Mouse (Mus musculus): ENCODE measurements at regions not wholly inside any gene's neighbourhood (a gene's known extent, or its start where the extent isn't known, plus 50 kb on each side); places are given as distances from the start of the nearest gene placed in this dataset.

DNA sequence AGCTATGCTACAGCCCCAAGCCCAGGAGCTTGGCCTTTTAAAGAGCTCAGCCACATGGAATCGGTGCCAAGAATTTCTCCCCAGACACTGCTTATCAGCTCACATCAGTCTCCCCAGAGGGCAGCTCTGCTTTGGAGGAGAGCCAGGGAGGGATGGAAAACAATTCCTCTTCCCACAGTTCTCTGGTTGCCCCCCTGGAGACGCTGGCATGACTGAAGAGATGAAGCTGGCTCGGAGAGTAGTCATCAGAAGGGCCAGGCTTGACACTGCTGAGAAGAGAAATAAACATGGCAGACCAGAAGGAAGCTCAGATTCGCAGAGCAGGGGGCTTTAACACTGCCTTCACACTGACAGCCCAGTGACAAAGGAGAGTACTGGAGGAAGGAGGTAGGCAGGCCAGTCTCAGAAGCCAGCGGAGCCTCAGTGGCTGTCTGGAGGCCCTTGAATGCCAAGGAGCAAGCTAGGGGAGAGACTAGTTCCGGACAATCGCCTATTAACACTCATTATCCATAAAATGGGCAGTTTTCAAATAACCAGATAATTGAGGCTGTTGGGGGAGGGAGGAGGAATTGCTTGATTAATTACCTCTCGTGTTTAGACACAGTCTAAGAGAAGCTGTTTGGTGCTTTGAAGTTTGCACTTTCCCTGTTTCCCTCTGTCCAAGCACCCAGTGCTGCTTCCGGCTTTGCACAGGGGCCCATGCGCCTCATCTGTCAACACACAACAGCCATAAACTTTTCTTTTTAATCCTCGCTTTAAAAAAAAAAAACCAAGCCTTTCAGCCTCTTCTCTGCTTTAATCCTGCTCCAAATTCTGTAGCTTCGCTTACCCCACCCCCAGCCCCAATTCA is 148.3 kb downstream of the Ddx1 start:
- ATAC-seq (replicated peaks; ENCODE audit: poor library complexity): no peak

DNA sequence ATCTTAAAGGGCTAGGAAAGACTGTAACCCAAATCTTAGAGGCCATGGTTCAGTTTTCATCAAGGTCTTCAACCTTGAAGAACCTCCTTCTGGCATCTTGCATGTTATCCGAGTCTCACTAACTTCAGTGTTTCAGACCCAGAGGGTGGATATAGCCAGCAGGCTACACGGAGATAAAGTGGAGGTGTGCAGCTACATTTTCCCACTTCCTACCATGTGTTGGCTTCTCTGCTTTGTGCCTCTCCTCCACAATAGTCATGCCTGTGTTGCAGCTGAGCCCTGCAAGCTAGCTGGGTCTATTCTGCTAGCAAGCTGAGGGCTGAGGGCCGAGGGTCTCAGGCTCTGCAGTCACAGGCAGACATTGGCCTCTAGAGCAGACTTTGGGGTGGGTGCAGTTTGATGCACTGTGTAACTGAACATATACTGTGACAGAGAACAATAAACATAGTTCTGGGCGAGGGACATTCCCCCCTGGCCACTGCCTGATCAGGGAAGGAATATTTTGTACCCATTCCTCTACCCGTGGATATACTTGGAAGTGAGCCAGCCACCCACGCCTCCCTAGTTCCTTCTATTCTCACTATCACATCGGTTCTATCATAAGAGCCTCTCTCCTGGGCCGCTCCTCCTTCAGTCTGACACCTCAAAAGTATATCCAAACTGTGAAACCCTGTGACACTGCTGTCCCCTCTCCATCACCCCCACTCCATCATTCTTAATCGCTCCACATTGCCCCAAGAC is 152.6 kb upstream of the Mycn start:
- ATAC-seq (replicated peaks; ENCODE audit: poor library complexity): no peak

DNA sequence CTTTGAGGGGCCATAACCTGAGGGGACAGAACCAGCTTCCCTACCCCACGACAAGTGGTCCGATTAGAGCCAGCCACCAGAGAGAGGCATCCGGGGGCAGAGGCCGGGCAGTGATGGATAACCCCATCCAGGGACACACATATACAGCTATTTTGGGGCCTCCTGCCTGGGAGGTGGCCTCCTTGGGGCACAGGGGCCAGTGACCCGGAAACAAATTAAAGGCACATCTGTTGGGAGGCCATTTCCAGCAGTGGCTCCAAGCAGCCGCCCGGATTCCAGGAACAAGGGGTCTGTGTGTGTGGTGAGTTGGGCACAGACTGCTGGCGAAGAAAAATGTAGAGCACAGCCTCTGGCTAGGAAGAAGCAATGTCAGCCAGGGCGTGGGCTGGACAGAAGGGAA is 144.2 kb upstream of the Mycn start:
- ATAC-seq (replicated peaks; ENCODE audit: poor library complexity): no peak

DNA sequence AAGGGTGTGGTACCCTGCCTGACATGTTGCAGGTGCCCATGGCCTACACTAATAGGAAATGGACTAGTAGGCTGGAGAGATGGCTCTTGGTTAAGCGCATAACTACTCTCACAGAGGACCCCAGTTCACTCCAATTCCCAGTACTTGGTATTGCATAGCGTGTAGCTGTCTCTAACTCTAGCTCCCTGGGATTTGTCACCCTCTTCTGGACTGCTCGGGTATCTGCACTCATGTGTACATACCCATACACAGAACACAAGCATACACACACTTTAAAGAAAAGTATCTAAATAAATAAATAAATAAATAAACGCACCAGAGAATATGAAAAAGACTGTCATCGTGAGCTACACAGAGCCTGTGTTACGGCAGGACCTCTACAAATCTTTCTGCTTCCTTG is 143.8 kb upstream of the Mycn start:
- ATAC-seq (replicated peaks; ENCODE audit: poor library complexity): no peak

DNA sequence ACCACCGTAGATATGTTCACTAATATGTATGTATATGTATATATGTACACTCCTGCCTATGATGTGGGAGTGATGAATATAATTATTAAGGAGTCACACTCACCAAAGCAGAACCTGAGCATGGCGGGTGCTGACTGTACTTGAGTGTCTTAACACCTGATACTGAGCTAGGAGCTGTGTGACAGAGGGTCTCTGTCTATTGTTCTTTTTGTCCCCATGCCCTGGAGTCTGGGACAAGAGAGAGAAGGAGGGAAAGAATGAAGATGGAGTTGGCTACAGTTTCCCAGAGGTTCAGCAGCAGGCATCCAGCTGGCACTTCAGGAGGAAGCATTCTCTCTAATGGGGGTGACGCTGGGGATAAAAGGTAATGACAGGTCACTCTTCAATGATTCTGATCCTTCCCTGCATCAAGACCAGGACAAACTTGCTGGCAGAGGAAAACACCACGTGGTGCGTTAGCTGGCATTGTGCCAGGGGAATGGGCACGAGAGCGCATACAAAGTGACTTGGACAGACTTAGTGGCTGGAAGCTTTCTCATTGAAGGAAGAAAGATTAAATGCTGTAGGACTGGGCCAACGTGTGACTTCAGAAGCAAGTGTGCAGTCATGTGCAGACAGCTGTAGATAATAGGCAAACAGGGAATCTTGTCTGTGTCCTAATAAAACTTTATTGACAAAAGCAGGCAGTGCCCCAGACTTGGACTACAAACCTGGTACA is 141.8 kb upstream of the Mycn start:
- no peak for ATAC-seq (replicated peaks; ENCODE audit: poor library complexity)

DNA sequence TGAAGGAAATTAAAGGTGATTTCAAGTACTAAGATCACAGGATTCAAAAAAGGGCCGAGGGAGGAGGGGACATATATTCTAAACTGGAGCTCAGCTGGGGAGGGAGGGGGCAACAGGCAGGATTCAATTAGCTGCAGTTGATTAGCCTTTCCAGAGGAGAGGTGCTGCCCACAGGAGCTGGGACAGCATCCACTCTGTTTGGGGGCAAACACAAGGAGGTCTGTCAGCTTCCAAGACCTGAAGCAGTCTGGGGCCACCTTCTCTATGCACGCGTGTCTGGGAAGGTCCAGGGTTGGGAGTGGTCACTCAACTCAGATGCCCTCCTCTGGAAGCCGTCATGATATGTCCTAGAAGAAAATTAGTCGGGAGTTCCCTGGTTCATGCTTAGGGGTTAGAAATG is 139.1 kb upstream of the Mycn start:
- no peak for ATAC-seq (replicated peaks; ENCODE audit: poor library complexity)

DNA sequence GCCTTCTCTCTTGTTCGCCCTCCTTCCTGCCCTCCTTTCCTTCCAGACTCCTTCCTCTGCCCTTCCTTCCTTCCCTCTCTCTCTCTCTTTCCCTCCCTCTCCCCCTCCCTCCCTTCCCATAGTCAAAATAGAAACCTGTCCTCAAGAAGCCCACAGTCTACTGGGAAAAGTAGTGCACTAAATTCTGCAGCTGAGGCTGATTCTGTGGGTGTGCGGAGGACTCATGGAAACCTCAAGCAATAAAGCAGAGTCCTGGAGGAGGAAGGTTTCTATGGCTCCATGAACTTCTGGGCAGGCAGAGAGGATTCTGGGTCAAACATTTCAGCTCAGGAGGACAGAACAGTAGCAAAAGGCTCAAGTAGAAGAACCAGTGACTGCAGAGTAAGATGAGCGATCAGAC is 138.1 kb upstream of the Mycn start:
- no peak for ATAC-seq (replicated peaks; ENCODE audit: poor library complexity)

DNA sequence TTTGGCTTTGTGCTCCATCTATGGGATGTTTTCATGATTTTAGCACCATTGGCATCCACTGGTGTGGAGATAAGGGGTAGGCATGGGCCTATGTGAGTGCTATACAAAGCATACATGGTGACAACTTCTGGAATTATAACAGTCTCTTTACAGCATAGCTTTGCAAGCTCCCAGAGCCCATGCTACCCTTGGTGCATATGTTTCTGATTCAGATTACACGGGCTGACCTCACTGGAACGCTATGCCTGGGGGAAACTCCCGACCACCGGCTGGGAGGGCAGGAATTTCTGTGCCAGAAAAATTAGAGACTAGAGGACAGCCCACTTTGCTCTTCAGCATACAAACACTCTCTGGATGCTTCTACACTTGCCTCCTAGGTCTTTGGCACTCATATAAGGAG is 136.0 kb upstream of the Mycn start:
- ATAC-seq (replicated peaks; ENCODE audit: poor library complexity): no peak

DNA sequence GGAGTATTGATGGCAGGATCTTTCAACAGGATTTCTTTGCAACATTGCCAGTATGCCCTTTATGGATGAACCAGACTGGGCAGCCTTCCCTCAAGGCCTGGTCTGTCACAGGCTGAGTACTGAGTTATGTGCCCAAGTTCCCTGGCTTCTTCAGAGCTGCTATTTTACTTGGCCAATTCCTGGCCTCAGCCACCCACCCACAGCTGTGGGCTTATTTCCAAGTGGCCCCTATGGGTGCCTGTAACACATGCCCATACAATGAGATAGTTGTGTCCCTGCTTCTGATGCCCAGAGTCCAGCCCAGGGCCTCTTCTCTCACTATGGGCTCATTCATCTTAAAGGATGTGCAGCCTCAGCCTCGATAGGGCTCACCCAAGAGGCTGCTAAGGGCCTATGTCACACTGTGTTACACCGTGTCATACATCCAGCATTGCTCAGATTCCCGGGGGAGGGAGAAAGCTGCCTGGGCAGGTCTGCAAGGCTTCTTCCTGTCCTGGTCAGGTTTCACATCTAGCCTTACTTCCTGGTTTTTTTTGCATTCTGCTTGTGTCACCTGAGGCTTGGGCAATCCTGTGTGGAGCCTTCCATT is 135.1 kb upstream of the Mycn start:
- ATAC-seq (replicated peaks; ENCODE audit: poor library complexity): no peak

DNA sequence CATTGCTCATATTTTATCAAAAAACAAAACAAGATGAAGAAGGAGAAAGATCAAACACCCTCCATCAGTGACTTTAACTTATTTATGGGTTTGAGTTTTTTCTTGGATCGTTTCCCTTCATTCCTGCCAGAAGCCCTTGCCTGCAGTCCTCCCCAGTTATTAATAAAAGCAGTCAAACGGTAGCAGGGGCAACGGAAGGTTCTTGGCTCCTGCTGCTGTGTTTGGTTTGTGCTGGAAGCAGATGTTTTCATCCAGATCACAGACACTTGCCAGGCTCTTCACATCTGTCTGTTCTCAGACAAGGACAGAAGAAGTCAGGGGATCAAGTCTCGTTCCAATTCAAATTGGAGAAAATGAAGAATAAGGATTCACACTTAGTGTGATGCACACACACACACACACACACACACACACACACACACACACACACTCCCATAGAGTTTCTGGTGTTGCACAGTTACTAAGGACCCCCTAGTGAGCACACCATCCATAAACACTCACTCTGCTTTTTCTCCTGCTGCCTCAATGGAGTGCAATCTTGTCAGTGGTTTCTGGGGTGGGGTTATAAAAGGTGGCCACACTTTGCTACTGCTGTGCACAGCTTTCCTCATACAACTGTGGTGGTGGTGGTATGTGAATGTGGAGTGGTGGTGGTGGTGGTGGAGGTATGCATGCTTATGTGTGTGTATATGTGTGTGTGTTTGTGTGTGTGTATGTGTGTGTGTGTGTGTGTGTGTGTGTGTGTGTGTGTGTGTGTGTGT is 131.6 kb upstream of the Mycn start:
- no peak for ATAC-seq (replicated peaks; ENCODE audit: poor library complexity)

DNA sequence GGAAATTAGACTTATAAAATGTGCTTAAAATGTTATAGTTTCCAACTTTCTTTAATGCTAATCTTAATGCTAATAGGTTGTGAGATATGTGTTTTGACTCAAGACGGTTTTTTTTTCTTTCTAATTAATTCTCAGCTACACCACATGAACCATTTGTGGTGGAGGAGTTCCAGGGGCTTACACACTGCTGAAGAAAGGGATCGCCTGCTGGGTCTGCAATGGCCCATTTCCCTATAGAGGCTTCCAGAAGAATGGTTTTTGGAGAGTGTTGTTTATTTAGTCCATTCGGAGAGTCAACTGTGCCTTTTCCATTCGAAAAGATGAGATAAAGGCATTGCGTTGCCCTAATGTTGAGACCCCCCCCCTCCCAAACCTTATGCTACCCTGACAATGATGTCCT is 125.6 kb upstream of the Mycn start:
- no peak for ATAC-seq (replicated peaks; ENCODE audit: poor library complexity)

DNA sequence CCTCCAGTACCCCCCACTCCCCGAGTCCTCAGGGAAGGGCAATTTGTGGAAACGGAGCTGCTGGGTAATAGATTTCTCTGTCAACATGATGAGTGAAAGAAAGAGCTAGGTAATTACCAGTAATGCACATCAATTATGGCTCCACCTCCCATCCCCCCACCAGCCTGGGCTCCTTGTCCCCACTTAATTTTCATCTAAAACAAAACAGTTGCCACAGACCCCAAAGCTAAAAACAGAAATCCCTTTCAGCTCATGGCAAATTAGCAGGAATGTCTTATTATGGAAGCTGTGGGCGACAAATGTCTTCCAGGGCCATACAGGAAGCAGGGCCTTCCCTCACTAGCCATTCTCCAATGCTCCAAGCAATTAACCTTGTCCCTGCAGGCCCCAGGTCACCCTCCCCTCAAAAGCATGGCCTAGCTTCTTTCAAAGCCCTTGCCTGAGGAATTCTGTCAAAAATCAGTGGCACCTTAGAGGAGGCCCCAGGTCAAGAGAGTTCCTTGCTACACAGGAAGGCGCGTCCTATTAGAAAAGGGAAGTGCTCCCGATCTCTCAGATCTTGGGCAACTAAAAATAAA is 125.0 kb upstream of the Mycn start:
- 0 out of 2 replicates have a peak, but pooled peaks have one; percentile 37 for ATAC-seq (replicated peaks; ENCODE audit: poor library complexity)

DNA sequence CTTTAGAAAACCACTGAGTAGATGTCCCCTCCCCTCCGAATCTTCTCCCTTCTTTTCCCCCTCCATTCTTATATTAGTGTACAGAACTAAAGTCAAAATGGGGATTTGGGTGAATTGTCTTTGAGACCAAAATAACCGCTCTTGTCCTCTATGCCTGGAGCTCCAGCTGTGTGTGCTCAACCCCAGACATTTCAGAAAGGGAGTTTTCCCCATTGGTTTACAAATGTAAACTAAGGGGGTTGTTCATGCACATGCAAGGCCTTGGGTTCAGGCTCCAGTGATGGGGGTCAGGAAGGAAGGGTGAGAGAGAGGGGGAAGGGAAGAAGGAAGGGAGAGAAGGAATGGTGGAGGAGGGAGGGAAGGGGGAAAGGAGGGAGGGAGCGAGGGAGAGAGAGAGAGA is 117.8 kb upstream of the Mycn start:
- ATAC-seq (replicated peaks; ENCODE audit: poor library complexity): no peak

DNA sequence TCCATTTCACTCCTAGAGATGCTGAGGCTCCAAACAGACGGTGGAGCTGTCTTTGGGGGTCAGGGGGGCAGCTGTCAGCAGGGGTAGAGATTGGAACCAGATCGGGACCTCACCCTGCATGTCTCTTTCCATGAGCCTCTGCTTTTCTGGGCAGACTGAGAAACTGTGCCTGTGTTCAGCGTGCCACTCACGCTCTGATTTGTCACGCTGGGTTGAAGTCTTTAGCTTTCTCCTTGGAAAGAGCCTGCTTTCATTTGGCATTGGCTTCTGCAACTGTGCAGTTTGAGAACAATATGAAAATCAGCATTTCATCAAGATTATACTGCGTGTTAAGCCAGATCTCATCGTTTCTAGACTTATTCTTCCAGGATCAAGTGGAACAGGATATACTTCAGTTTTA is 114.5 kb upstream of the Mycn start:
- ATAC-seq (replicated peaks; ENCODE audit: poor library complexity): no peak

DNA sequence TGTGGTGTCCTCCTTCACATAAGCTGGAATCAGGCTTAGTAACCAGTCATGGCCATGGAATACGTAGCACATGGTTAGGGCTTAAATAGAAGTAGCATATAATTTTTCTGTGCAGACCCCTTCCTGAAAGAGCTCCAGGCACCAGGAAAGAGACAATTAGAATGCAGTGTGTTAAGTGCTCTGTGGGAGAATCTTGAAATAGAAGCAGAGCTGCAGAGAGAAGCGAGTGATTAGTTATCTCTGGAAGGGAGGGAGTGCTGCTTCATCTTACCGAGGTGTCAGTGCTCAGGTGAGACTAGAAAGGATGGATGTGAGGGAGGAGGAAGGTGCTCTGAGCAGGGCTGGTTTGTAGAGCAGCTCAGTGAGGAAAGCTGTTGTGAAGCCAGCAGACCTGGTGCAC is 112.9 kb upstream of the Mycn start:
- ATAC-seq (replicated peaks; ENCODE audit: poor library complexity): no peak

DNA sequence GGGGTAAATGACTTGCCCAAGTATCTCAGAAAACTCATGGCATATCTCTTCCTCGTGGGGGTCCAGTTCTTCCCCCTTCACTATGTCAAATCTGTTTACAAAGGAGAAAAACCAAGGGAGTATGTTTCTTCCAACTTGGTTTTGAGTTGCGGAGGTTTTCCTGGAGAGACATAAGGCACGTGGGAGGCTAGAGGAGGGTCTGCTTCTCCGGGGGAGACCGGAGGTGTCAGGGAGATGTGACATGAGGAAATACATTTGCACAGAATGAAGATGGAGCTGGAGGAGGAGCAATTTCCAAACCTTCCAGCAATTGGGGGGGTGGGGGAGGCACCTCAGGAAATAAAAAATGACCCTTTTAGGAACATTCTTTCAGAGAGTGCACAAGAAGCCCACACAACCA is 112.0 kb upstream of the Mycn start:
- no peak for ATAC-seq (replicated peaks; ENCODE audit: poor library complexity)

DNA sequence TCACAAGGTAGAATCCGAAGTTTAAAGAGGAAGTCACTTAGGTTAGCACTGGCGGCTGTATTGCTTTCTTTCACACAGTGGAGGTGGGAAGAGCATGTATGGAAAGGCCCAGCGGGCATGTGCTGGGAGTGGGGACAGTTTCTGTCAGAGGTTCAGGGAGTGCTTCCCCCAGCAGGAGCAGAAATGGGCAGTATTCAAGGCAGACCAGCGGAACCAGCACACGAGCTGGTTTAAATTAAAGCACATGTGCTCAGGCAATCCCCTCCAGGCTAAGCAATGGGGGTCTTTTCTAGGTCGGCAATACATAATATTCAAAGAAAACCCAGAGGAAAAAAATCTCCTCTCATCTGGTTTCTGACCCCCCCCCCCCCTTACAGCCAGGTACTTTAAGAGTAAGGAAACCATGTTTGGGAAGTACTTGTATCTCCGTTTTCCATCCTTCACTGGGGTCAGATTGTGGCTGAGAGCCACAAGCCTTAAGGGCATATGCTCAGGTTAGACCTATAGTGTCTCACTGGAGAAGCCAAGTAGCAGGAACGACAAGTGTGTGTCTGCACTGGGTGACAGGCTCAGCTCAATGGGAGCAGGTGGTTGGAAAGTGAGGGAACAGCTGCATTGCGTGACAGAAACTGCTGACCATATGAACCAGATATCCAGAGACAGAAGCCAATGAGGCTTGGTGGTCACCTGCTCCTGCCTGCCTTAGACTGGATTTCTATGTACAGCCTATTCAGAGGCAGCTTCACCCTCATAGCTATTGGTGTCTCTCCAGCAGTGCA is 111.3 kb upstream of the Mycn start:
- ATAC-seq (replicated peaks; ENCODE audit: poor library complexity): no peak

DNA sequence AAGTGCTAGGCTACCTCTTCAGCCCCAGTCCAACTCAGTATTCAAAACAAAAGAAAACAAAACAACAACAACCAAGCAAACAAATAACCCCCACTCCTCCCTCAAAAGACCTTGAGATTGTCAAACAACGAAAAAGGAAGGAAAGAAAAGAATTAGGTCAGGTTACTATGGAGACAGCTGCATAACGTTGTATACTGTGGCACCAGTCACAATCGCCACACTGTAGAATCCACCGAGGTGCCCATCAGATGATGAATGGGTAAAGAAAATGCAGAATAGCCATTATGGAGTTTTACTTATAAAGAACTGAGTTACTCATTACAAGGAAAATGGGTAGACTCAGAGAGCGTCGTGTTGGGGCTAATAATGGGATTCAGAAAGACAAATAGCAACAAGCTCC is 110.5 kb upstream of the Mycn start:
- ATAC-seq (replicated peaks; ENCODE audit: poor library complexity): no peak

DNA sequence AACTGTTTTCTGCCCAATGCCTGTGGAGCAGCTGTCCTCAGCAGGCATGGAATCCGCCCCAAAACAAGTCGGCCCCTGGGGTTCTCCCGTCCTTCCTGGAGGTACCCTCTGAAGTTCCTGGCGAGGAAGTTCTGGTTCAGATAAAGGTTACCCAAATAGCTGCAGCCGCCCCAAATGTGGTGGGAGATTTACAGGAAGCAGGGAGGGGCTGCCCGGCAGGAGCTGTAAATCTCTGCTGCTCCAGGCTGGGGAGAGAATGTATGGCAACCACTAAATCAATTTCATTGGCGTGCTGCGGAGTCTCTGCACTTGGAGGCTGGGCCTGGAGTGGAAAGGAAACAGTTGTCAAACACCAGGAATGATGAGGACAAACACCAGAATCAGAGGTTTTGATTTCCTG is 107.9 kb upstream of the Mycn start:
- no peak for ATAC-seq (replicated peaks; ENCODE audit: poor library complexity)
